Mouse (Mus musculus) brain, embryonic 14.5 days (tissue): ENCODE results near the gene Gm10570.

Experiments
- CTCF ChIP-seq: fragments of 200-500 bp; IDR thresholded peaks from 2 replicates; pipeline ENCODE4 v1.5.1; 2012; ENCODE audit warnings: inconsistent platforms, mild to moderate bottlenecking, moderate library complexity, borderline replicate concordance; ENCODE audit not compliant: insufficient read depth, insufficient read length; ENCODE audit errors: extremely low read depth
- POLR2A ChIP-seq: fragments of 200-500 bp; IDR thresholded peaks from 2 replicates; pipeline ENCODE4 v1.6.1; 2012; ENCODE audit warnings: mild to moderate bottlenecking, inconsistent platforms, borderline replicate concordance; ENCODE audit not compliant: poor library complexity, insufficient read depth, insufficient read length, severe bottlenecking; ENCODE audit errors: extremely low read depth

- TF ChIP-seq POLR2A (no peak), CTCF (no peak)
These were observed 32.7 kb downstream of the Gm10570 start for GRCm38 (mm10) chr4:130275823-130276105.
